Mouse (Mus musculus) CH12.LX (cell line): ENCODE results near the gene Olfml1. TPM values are rescaled to one million over a fixed set of nuclear protein-coding genes. Genes with fewer than 3 reads are reported as not detected.

Source experiments
- DNase-seq: peaks from one replicate; pipeline ENCODE4 v3.0.0-alpha.2; 2013; ENCODE audit errors: extremely low read depth
- H3K27ac ChIP-seq: 2 replicates; pipeline ENCODE4 v1.5.1; 2012; ENCODE audit warnings: low read depth, mild to moderate bottlenecking, control low read depth, moderate library complexity; ENCODE audit not compliant: insufficient read depth
- H3K27me3 ChIP-seq: replicated peaks from 2 replicates; pipeline ENCODE3; 2012; ENCODE audit warnings: inconsistent platforms
- H3K36me3 ChIP-seq, 2 experiments: replicated peaks in 1 of 2; 2 replicates each; pipeline versions ENCODE3 to v1.6.1; 2012; ENCODE audit warnings: inconsistent platforms in 1 of 2, low read length in 1 of 2, mild to moderate bottlenecking in 1 of 2, mixed read lengths in 1 of 2, moderate library complexity in 1 of 2; ENCODE audit not compliant: control insufficient read depth in 1 of 2, insufficient read depth in 1 of 2
- H3K4me1 ChIP-seq, 2 experiments: 2 replicates each; pipeline ENCODE4 v1.6.1; 2012; ENCODE audit warnings: inconsistent platforms in 1 of 2, moderate library complexity in 1 of 2; ENCODE audit not compliant: insufficient read depth in 2 of 2, control insufficient read depth in 1 of 2
- H3K4me2 ChIP-seq: 2 replicates; pipeline ENCODE4 v1.6.1; 2012; ENCODE audit warnings: low read depth, mild to moderate bottlenecking, control low read depth; ENCODE audit not compliant: poor library complexity, insufficient read depth, severe bottlenecking
- H3K4me3 ChIP-seq, 3 experiments: fragments of 150-350 bp in 1 of 3; sonication (generic) in 1 of 3; replicated peaks in 1 of 3; 2 replicates each; pipeline versions ENCODE3 to v1.5.1; 2011 to 2012; ENCODE audit warnings: low read depth in 2 of 3, low read length in 2 of 3, mild to moderate bottlenecking in 2 of 3, moderate library complexity in 2 of 3, control low read depth in 1 of 3, improper control_type of control experiment in 1 of 3, inconsistent platforms in 1 of 3, mixed read lengths in 1 of 3; ENCODE audit not compliant: poor library complexity in 1 of 3
- H3K79me2 ChIP-seq: replicated peaks from 2 replicates; pipeline ENCODE4 v1.6.1; 2012; ENCODE audit warnings: mild to moderate bottlenecking, moderate library complexity; ENCODE audit not compliant: control insufficient read depth, poor library complexity, insufficient read depth, severe bottlenecking; ENCODE audit errors: extremely low read depth
- H3K9ac ChIP-seq: 2 replicates; pipeline ENCODE4 v1.6.1; 2012; ENCODE audit warnings: low read depth, mild to moderate bottlenecking, control low read depth, moderate library complexity; ENCODE audit not compliant: insufficient read depth
- H3K9me3 ChIP-seq: replicated peaks from 2 replicates; pipeline ENCODE3; 2012; ENCODE audit warnings: low read length, inconsistent platforms, mixed read lengths
- CTCF ChIP-seq, 2 experiments: IDR thresholded peaks in 1 of 2; conservative IDR thresholded peaks in 1 of 2; 2 replicates each; pipeline ENCODE4 v1.5.1; 2011 to 2012; ENCODE audit warnings: low read depth in 2 of 2, low read length in 2 of 2, improper control_type of control experiment in 1 of 2, inconsistent platforms in 1 of 2, mild to moderate bottlenecking in 1 of 2, moderate library complexity in 1 of 2
- ELF1 ChIP-seq: IDR thresholded peaks from 2 replicates; pipeline ENCODE4 v1.6.1; 2014; ENCODE audit warnings: low read depth, mild to moderate bottlenecking, inconsistent platforms, low read length, improper control_type of control experiment
- EP300 ChIP-seq: IDR thresholded peaks from 2 replicates; pipeline ENCODE4 v1.6.1; 2011; ENCODE audit warnings: low read length, improper control_type of control experiment
- ETS1 ChIP-seq: conservative IDR thresholded peaks from 2 replicates; pipeline ENCODE4 v1.6.1; 2012; ENCODE audit warnings: low read depth, mild to moderate bottlenecking, inconsistent platforms, low read length, improper control_type of control experiment, moderate library complexity
- GABPA ChIP-seq: IDR thresholded peaks from 2 replicates; pipeline ENCODE4 v1.6.1; 2012; ENCODE audit warnings: low read depth, low read length, improper control_type of control experiment, inconsistent platforms; ENCODE audit not compliant: insufficient replicate concordance
- JUND ChIP-seq: conservative IDR thresholded peaks from 2 replicates; pipeline ENCODE4 v1.6.1; 2011; ENCODE audit warnings: low read depth, low read length, improper control_type of control experiment
- KAT2A ChIP-seq: IDR thresholded peaks from 2 replicates; pipeline ENCODE4 v1.6.1; 2012; ENCODE audit warnings: low read length, improper control_type of control experiment, inconsistent platforms; ENCODE audit not compliant: insufficient replicate concordance
- MAX ChIP-seq: IDR thresholded peaks from 2 replicates; pipeline ENCODE4 v1.6.1; 2011; ENCODE audit warnings: low read length, improper control_type of control experiment
- PAX5 ChIP-seq: IDR thresholded peaks from 2 replicates; pipeline ENCODE4 v1.6.1; 2012; ENCODE audit warnings: low read length, inconsistent platforms, mixed read lengths
- RCOR1 ChIP-seq: conservative IDR thresholded peaks from 2 replicates; pipeline ENCODE4 v1.6.1; 2012; ENCODE audit warnings: low read depth, mild to moderate bottlenecking, inconsistent platforms, low read length, improper control_type of control experiment
- SIN3A ChIP-seq: IDR thresholded peaks from 2 replicates; pipeline ENCODE4 v1.6.1; 2012; ENCODE audit warnings: low read length, improper control_type of control experiment, inconsistent platforms
- SMC3 ChIP-seq: IDR thresholded peaks from 2 replicates; pipeline ENCODE4 v1.6.1; 2011; ENCODE audit warnings: low read depth, low read length, improper control_type of control experiment
- TCF12 ChIP-seq: IDR thresholded peaks from 2 replicates; pipeline ENCODE4 v1.6.1; 2014; ENCODE audit warnings: low read depth, mild to moderate bottlenecking, inconsistent platforms, low read length, improper control_type of control experiment
- UBTF ChIP-seq: IDR thresholded peaks from 2 replicates; pipeline ENCODE4 v1.6.1; 2012; ENCODE audit warnings: low read depth, mild to moderate bottlenecking, inconsistent platforms, low read length, improper control_type of control experiment, moderate library complexity
- ZKSCAN1 ChIP-seq: IDR thresholded peaks from 2 replicates; pipeline ENCODE4 v1.6.1; 2012; ENCODE audit warnings: low read depth, inconsistent platforms, low read length, improper control_type of control experiment, borderline replicate concordance
- ZNF384 ChIP-seq: IDR thresholded peaks from 2 replicates; pipeline ENCODE4 v1.6.1; 2012; ENCODE audit warnings: low read depth, low read length, improper control_type of control experiment, inconsistent platforms
- dilution Hi-C: fragments of 300-500 bp; cut with MboI; formaldehyde crosslinking; loops from 2 replicates; pipeline ENCODE4 v1.14.3; 2020; ENCODE audit warnings: low sequenced_read_pairs; ENCODE audit not compliant: extremely low pct_unique_long_range_greater_than_20kb, extremely low pct_ligation_motif_present
- in situ Hi-C: fragments of 300-500 bp; cut with MboI; formaldehyde crosslinking; loops from 3 replicates; pipeline ENCODE4 v1.14.3; 2019; ENCODE audit warnings: low sequenced_read_pairs, low pct_ligation_motif_present, low pct_unique_long_range_greater_than_20kb, mixed read lengths
- polyA plus RNA-seq: library from polyadenylated mRNA; unstranded; fragments of >175 nt; gene quantifications from 2 replicates; pipeline ENCODE4 v1.2.1, GENCODE M21; 2012; ENCODE audit warnings: low read depth; ENCODE audit not compliant: insufficient read length
- total RNA-seq, 2 experiments: library from RNA; depleted of rRNA; stranded (reverse); fragments of 300-350 nt in 1 of 2; fragments of >200 nt in 1 of 2; gene quantifications; 2 replicates each; pipeline ENCODE4 v1.2.3; 2012 to 2014

Olfml1 gene
- total RNA-seq (2012; rRNA removed): not detected in 2 replicates
- total RNA-seq (2014; rRNA removed): not detected in 2 replicates
- not detected in 2 replicates for polyA plus RNA-seq

DNA sequence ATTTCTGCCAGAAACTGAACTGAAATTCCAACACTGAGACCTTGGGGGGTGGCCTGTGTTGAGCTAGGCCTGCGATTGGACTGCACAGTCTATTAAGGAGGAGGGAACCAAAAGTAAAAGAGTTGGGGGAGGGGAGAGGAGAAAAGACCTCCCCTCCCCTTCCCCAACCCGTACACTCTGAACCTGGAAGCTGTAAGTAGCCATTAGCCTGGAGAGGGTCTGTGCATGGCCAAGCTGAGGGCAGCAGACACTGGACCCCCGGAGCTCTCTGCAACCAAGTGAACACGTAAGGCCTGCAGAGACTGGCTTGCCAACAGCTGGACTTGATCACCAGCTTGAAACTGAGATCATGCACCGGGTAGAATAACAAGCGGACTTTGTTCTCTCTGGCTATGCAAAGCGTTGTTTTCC is at the start of gene Olfml1:
Gene Olfml1, plus strand, starts transcription at position 186 of the 411 bp plus-strand sequence.
- dilution Hi-C loops: no loop called here
- no peak for TF ChIP-seq TCF12
- no peak for TF ChIP-seq JUND
- TF ChIP-seq GABPA: no peak
- TF ChIP-seq ELF1: no peak
- no peak for TF ChIP-seq ZKSCAN1
- no peak for TF ChIP-seq SMC3
- no peak for TF ChIP-seq RCOR1
- TF ChIP-seq UBTF: no peak
- no peak for TF ChIP-seq MAX
- TF ChIP-seq KAT2A: no peak
- no peak for TF ChIP-seq ZNF384
- no peak within 1 kb of the TSS for H3K27ac ChIP-seq

DNA sequence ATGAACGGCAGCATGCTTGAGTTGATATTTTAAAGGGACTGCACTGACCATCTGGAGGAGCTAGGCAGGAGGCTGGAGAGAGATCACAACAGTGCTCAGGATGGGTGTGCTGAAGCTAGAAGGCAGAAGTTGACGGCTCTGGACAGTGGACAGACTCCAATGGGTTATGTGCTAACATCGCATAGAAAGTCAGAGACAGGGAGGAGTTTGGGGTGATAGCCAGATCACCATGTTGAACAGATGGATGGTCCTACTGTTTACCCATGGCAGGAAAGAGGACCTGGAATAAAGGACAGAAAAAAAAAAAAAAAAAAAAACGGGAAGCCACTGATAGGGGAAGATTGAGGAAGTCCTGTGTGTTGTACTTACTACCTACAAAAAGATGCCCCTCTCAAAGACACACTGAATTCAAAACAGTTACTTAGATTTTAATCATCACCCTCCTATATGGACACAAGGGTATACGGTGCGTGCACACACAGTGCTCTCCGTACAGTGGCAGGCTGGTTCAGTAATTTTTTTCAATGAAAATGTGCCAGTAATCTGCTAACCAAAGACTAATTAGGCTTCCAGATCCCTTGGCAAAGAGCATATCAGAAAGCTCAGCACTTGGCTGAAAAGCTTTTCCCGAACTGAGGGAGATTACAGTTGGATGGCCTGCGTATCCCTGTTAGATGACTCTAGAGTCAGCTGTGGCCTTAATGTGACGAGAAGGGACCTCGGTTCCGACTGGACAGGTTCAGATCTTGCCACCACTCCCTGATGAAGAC is 47.8 kb upstream of the Olfml1 start:
- Histone ChIP-seq H3K4me1 (no peaks in the 10 kb centered on the region), H3K4me2 (no peak overlapping the region), H3K9me3 (no peaks in the 10 kb centered on the region), H3K27me3 (no peaks in the 10 kb centered on the region), H3K9ac (no peak overlapping the region), H3K4me3 (no peak overlapping the region), H3K79me2 (no peaks in the 10 kb centered on the region), H3K27ac (no peak overlapping the region)
- no peak for DNase-seq
- in situ Hi-C loops (no loop called here), dilution Hi-C loops (no loop called here)
- TF ChIP-seq JUND (no peak), EP300 (no peak), ELF1 (no peak), CTCF (conservative IDR thresholded peaks at IDR 0.05 in 1 of 2, IDR thresholded peaks at IDR 0.05 in 1 of 2; ENCODE audit: low read depth in 2 of 2, low read length in 2 of 2) (no peak), PAX5 (no peak), SIN3A (no peak), ZNF384 (no peak), ETS1 (no peak)
- TF ChIP-seq, all 38 proteins: peak for 0
- H3K36me3 ChIP-seq: no peaks in the 10 kb centered on the region

More for the DNA sequence above, at the start of gene Olfml1:
- Histone ChIP-seq H3K79me2 (no peaks in the 10 kb centered on the region), H3K9me3 (peaks cover 3% of the 10 kb centered on the region), H3K4me3 (no peak within 1 kb of the TSS), H3K9ac (no peak within 1 kb of the TSS), H3K4me2 (no peak within 1 kb of the TSS), H3K4me1 (no peaks in the 10 kb centered on the region), H3K36me3 (no peaks in the 10 kb centered on the region), H3K27me3 (no peaks in the 10 kb centered on the region)
- no peak for DNase-seq
- in situ Hi-C loops: no loop called here
